Mouse (Mus musculus): Measurements from ENCODE around the gene Cap2. TPM values are rescaled to one million over a fixed set of nuclear protein-coding genes. Genes with fewer than 3 reads are reported as not detected.

The Cap2 gene
- polyA plus RNA-seq, 1 experiment from 2014 or later: 7.3 TPM

GRCm38 (mm10) chr13:46634133-46634488 is 132.5 kb downstream of the Cap2 start:
- H3K36me3 ChIP-seq (ENCODE audit: insufficient read depth, low read length): no peaks in the 10 kb centered on the region
- H3K9me3 ChIP-seq (ENCODE audit: low read length): no peaks in the 10 kb centered on the region
- no peaks in the 10 kb centered on the region for H3K27me3 ChIP-seq (ENCODE audit: insufficient read depth, low read length)
- no peak overlapping the region for H3K27ac ChIP-seq (ENCODE audit: low read length)
- no peaks in the 10 kb centered on the region for H3K4me1 ChIP-seq (ENCODE audit: insufficient read depth, low read length)
- 45% methylated on average over 6 of the region's 6 CpGs for WGBS
- H3K9ac ChIP-seq (replicated peaks; ENCODE audit: low read length): no peak overlapping the region
- H3K4me3 ChIP-seq (ENCODE audit: low read length): no peak overlapping the region
- ATAC-seq (ENCODE audit: low FRiP score, low TSS enrichment): no peak
- peak overlapping the region; percentile 27; the same call in 1 of the 2 replicates for H3K4me2 ChIP-seq (replicated peaks; ENCODE audit: low read depth, low read length)

GRCm38 (mm10) chr13:46640608-46641468 is 139.2 kb downstream of the Cap2 start:
- no peak for ATAC-seq (ENCODE audit: low FRiP score, low TSS enrichment)
- H3K27ac ChIP-seq (ENCODE audit: low read length): no peak overlapping the region
- H3K4me1 ChIP-seq (ENCODE audit: insufficient read depth, low read length): no peaks in the 10 kb centered on the region
- no peak overlapping the region for H3K4me2 ChIP-seq (replicated peaks; ENCODE audit: low read depth, low read length)
- WGBS: 88% methylated on average over 10 of the region's 10 CpGs
- H3K27me3 ChIP-seq (ENCODE audit: insufficient read depth, low read length): no peaks in the 10 kb centered on the region
- no peak overlapping the region for H3K9ac ChIP-seq (replicated peaks; ENCODE audit: low read length)
- peaks cover 8% of the 10 kb centered on the region for H3K9me3 ChIP-seq (ENCODE audit: low read length)
- 0 out of 2 replicates have a peak, but pooled peaks cover 5% of the 10 kb centered on the region for H3K36me3 ChIP-seq (ENCODE audit: insufficient read depth, low read length)
- no peak overlapping the region for H3K4me3 ChIP-seq (ENCODE audit: low read length)

GRCm38 (mm10) chr13:46642318-46642717 is 140.7 kb downstream of the Cap2 start:
- Histone ChIP-seq H3K9ac (replicated peaks; ENCODE audit: low read length) (no peak overlapping the region), H3K36me3 (ENCODE audit: insufficient read depth, low read length) (0 out of 2 replicates have a peak, but pooled peaks cover 5% of the 10 kb centered on the region), H3K4me3 (ENCODE audit: low read length) (no peak overlapping the region), H3K4me1 (ENCODE audit: insufficient read depth, low read length) (no peaks in the 10 kb centered on the region), H3K27ac (ENCODE audit: low read length) (no peak overlapping the region), H3K4me2 (replicated peaks; ENCODE audit: low read depth, low read length) (no peak overlapping the region), H3K9me3 (ENCODE audit: low read length) (peaks cover 8% of the 10 kb centered on the region), H3K27me3 (ENCODE audit: insufficient read depth, low read length) (no peaks in the 10 kb centered on the region)
- no peak for ATAC-seq (ENCODE audit: low FRiP score, low TSS enrichment)
- 90% methylated on average over 4 of the region's 4 CpGs for WGBS

- Histone ChIP-seq H3K36me3 (ENCODE audit: insufficient read depth, low read length) (0 out of 2 replicates have a peak, but pooled peaks cover 5% of the 10 kb centered on the region), H3K9ac (replicated peaks; ENCODE audit: low read length) (no peak overlapping the region), H3K27ac (ENCODE audit: low read length) (no peak overlapping the region), H3K4me3 (ENCODE audit: low read length) (no peak overlapping the region), H3K4me1 (ENCODE audit: insufficient read depth, low read length) (no peaks in the 10 kb centered on the region), H3K4me2 (replicated peaks; ENCODE audit: low read depth, low read length) (no peak overlapping the region), H3K9me3 (ENCODE audit: low read length) (peaks cover 8% of the 10 kb centered on the region), H3K27me3 (ENCODE audit: insufficient read depth, low read length) (no peaks in the 10 kb centered on the region)
- ATAC-seq (ENCODE audit: low FRiP score, low TSS enrichment): no peak
- WGBS: 92% methylated on average over 6 of the region's 6 CpGs
Measured at GRCm38 (mm10) chr13:46644175-46644574, 142.5 kb downstream of the Cap2 start.

- H3K4me2 ChIP-seq (replicated peaks; ENCODE audit: low read depth, low read length): no peak overlapping the region
- H3K9me3 ChIP-seq (ENCODE audit: low read length): peaks cover 8% of the 10 kb centered on the region
- H3K27ac ChIP-seq (ENCODE audit: low read length): no peak overlapping the region
- no peak for ATAC-seq (ENCODE audit: low FRiP score, low TSS enrichment)
- H3K9ac ChIP-seq (replicated peaks; ENCODE audit: low read length): no peak overlapping the region
- H3K27me3 ChIP-seq (ENCODE audit: insufficient read depth, low read length): no peaks in the 10 kb centered on the region
- H3K36me3 ChIP-seq (ENCODE audit: insufficient read depth, low read length): 0 out of 2 replicates have a peak, but pooled peaks cover 5% of the 10 kb centered on the region
- no peaks in the 10 kb centered on the region for H3K4me1 ChIP-seq (ENCODE audit: insufficient read depth, low read length)
- WGBS: 76% methylated on average over 6 of the region's 6 CpGs
- no peak overlapping the region for H3K4me3 ChIP-seq (ENCODE audit: low read length)
Measured at GRCm38 (mm10) chr13:46645476-46645875, 143.8 kb downstream of the Cap2 start.

DNA sequence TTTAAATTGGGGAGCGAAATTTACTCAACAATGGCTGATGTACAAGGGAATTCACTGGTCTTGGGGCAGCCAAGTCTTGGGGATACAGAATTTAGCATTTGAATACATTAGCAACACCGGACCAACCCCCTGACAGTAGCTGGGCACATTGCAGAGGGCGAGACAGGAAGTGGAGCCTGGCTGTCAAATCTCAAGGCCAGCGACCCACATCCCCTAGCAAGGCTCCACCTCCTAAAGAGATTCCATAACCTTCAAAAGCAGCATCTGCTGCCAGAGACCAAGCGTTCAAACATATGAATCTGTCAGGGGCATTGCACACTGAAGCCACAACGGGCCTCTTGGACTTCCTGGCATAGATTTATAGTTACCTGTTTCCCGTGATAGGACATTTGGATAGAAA is 150.2 kb downstream of the Cap2 start:
- no peak for ATAC-seq (ENCODE audit: low FRiP score, low TSS enrichment)
- H3K4me3 ChIP-seq (ENCODE audit: low read length): no peak overlapping the region
- no peak overlapping the region for H3K4me2 ChIP-seq (replicated peaks; ENCODE audit: low read depth, low read length)
- WGBS: 79% methylated on average over 7 of the region's 7 CpGs
- no peak overlapping the region for H3K9ac ChIP-seq (replicated peaks; ENCODE audit: low read length)
- H3K9me3 ChIP-seq (ENCODE audit: low read length): 0 out of 2 replicates have a peak, but pooled peaks cover 5% of the 10 kb centered on the region
- H3K27me3 ChIP-seq (ENCODE audit: insufficient read depth, low read length): no peaks in the 10 kb centered on the region
- H3K27ac ChIP-seq (ENCODE audit: low read length): no peak overlapping the region
- no peaks in the 10 kb centered on the region for H3K4me1 ChIP-seq (ENCODE audit: insufficient read depth, low read length)
- no peaks in the 10 kb centered on the region for H3K36me3 ChIP-seq (ENCODE audit: insufficient read depth, low read length)

DNA sequence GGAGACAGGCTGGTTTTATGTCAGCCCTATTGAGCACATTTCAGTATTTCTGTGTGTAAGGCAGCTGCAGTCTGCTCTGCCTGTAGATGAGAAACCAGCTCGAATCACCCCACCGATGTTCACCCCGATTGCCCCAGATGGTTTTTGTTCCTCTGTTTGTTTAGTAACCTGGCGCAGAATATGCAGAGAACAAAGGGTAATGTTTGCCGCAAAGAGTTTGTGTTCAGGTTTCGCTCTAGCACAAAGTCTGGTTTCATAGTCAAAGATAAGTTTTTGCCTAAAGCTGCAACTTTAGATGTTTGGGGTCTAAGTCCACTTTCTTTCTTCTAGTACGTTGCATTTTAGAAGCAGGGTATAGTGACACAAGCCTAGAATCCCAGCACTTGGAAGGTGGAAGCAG is 151.0 kb downstream of the Cap2 start:
- 85% methylated on average over 7 of the region's 7 CpGs for WGBS
- H3K27ac ChIP-seq (ENCODE audit: low read length): no peak overlapping the region
- no peak for ATAC-seq (ENCODE audit: low FRiP score, low TSS enrichment)
- no peaks in the 10 kb centered on the region for H3K36me3 ChIP-seq (ENCODE audit: insufficient read depth, low read length)
- no peaks in the 10 kb centered on the region for H3K4me1 ChIP-seq (ENCODE audit: insufficient read depth, low read length)
- H3K27me3 ChIP-seq (ENCODE audit: insufficient read depth, low read length): no peaks in the 10 kb centered on the region
- 0 out of 2 replicates have a peak, but pooled peaks cover 5% of the 10 kb centered on the region for H3K9me3 ChIP-seq (ENCODE audit: low read length)
- H3K4me3 ChIP-seq (ENCODE audit: low read length): no peak overlapping the region
- no peak overlapping the region for H3K4me2 ChIP-seq (replicated peaks; ENCODE audit: low read depth, low read length)
- no peak overlapping the region for H3K9ac ChIP-seq (replicated peaks; ENCODE audit: low read length)

- WGBS: 63% methylated on average over 4 of the region's 4 CpGs
- H3K36me3 ChIP-seq (ENCODE audit: insufficient read depth, low read length): no peaks in the 10 kb centered on the region
- no peak overlapping the region for H3K9ac ChIP-seq (replicated peaks; ENCODE audit: low read length)
- H3K27ac ChIP-seq (ENCODE audit: low read length): no peak overlapping the region
- H3K9me3 ChIP-seq (ENCODE audit: low read length): 0 out of 2 replicates have a peak, but pooled peaks cover 5% of the 10 kb centered on the region
- no peak overlapping the region for H3K4me2 ChIP-seq (replicated peaks; ENCODE audit: low read depth, low read length)
- no peaks in the 10 kb centered on the region for H3K27me3 ChIP-seq (ENCODE audit: insufficient read depth, low read length)
- no peaks in the 10 kb centered on the region for H3K4me1 ChIP-seq (ENCODE audit: insufficient read depth, low read length)
- H3K4me3 ChIP-seq (ENCODE audit: low read length): no peak overlapping the region
- ATAC-seq (ENCODE audit: low FRiP score, low TSS enrichment): no peak
Measured at GRCm38 (mm10) chr13:46653671-46654070, 152.0 kb downstream of the Cap2 start.

GRCm38 (mm10) chr13:46654566-46654965 is 152.9 kb downstream of the Cap2 start:
- Histone ChIP-seq H3K36me3 (ENCODE audit: insufficient read depth, low read length) (no peaks in the 10 kb centered on the region), H3K9me3 (ENCODE audit: low read length) (0 out of 2 replicates have a peak, but pooled peaks cover 5% of the 10 kb centered on the region), H3K27me3 (ENCODE audit: insufficient read depth, low read length) (no peaks in the 10 kb centered on the region), H3K4me1 (ENCODE audit: insufficient read depth, low read length) (no peaks in the 10 kb centered on the region), H3K4me2 (replicated peaks; ENCODE audit: low read depth, low read length) (no peak overlapping the region), H3K4me3 (ENCODE audit: low read length) (no peak overlapping the region), H3K9ac (replicated peaks; ENCODE audit: low read length) (no peak overlapping the region), H3K27ac (ENCODE audit: low read length) (no peak overlapping the region)
- WGBS: 75% methylated on average over 5 of the region's 5 CpGs
- ATAC-seq (ENCODE audit: low FRiP score, low TSS enrichment): no peak

- no peak for ATAC-seq (ENCODE audit: low FRiP score, low TSS enrichment)
- WGBS: 91% methylated on average over 5 of the region's 5 CpGs
- no peak overlapping the region for H3K4me3 ChIP-seq (ENCODE audit: low read length)
- no peaks in the 10 kb centered on the region for H3K36me3 ChIP-seq (ENCODE audit: insufficient read depth, low read length)
- no peaks in the 10 kb centered on the region for H3K27me3 ChIP-seq (ENCODE audit: insufficient read depth, low read length)
- no peak overlapping the region for H3K9ac ChIP-seq (replicated peaks; ENCODE audit: low read length)
- no peak overlapping the region for H3K4me2 ChIP-seq (replicated peaks; ENCODE audit: low read depth, low read length)
- H3K4me1 ChIP-seq (ENCODE audit: insufficient read depth, low read length): no peaks in the 10 kb centered on the region
- no peaks in the 10 kb centered on the region for H3K9me3 ChIP-seq (ENCODE audit: low read length)
- no peak overlapping the region for H3K27ac ChIP-seq (ENCODE audit: low read length)
Measured at GRCm38 (mm10) chr13:46659211-46659610, 157.6 kb downstream of the Cap2 start.

Data from kidney, embryonic 16.5 days (tissue).